Mouse (Mus musculus) liver, embryonic 16.5 days (tissue): ENCODE data around the gene Cgn. TPM values are rescaled to one million over a fixed set of nuclear protein-coding genes. Genes with fewer than 3 reads are reported as not detected.

Experiments used
- ATAC-seq: fragments of 200-750 bp; cut with Nextera tagmentation; 2 replicates; pipeline ENCODE4 v1.8.0; 2017; ENCODE audit warnings: low read depth, mild to moderate bottlenecking, moderate number of reproducible peaks, moderate library complexity
- H3K27ac ChIP-seq: fragments of 300-500 bp; sonication (generic); 2 replicates; pipeline ENCODE4 v1.5.1; 2014; ENCODE audit warnings: mild to moderate bottlenecking, low read length
- H3K27me3 ChIP-seq: fragments of 300-500 bp; sonication (generic); 2 replicates; pipeline ENCODE4 v1.6.1; 2014; ENCODE audit warnings: low read depth, low read length, mixed read lengths; ENCODE audit not compliant: control insufficient read depth, insufficient read depth
- H3K36me3 ChIP-seq: fragments of 300-500 bp; sonication (generic); 2 replicates; pipeline ENCODE4 v1.6.1; 2014; ENCODE audit warnings: mild to moderate bottlenecking; ENCODE audit not compliant: control insufficient read depth, insufficient read depth
- H3K4me1 ChIP-seq: fragments of 300-500 bp; sonication (generic); 2 replicates; pipeline ENCODE4 v1.6.1; 2014; ENCODE audit warnings: low read depth, low read length, mixed read lengths; ENCODE audit not compliant: control insufficient read depth
- H3K4me2 ChIP-seq: fragments of 300-500 bp; sonication (generic); 2 replicates; pipeline ENCODE4 v1.6.1; 2014; ENCODE audit warnings: low read depth, low read length, mixed read lengths
- H3K4me3 ChIP-seq: fragments of 300-500 bp; sonication (generic); 2 replicates; pipeline ENCODE4 v1.5.1; 2014; ENCODE audit warnings: low read depth, mild to moderate bottlenecking, low read length
- H3K9ac ChIP-seq: fragments of 300-500 bp; sonication (generic); 2 replicates; pipeline ENCODE4 v1.6.1; 2014; ENCODE audit warnings: low read depth, low read length
- H3K9me3 ChIP-seq: fragments of 300-500 bp; sonication (generic); replicated peaks from 2 replicates; pipeline ENCODE4 v1.6.1; 2016; ENCODE audit warnings: low read length; ENCODE audit not compliant: control insufficient read depth
- WGBS: fragments of 180-500 bp; shearing (Covaris S2); extraction: QIAGEN DNeasy Blood & Tissue Kit; methylation state at CpG from one replicate; pipeline ENCODE4 v1.1.7; 2014; ENCODE audit not compliant: insufficient replicate concordance; 5-methylcytosine and 5-hydroxymethylcytosine counted together
- polyA plus RNA-seq: library from polyadenylated mRNA; unstranded; fragments of >200 nt; fragmentation: Nextera tagmentation; extraction: Ambion mirVana; gene quantifications from 2 replicates; pipeline ENCODE4 v1.2.1, GENCODE M21; 2015

The Cgn gene
- polyA plus RNA-seq = 13.0 and 15.6 TPM in 2 replicates

GRCm38 (mm10) chr3:94786367-94786835 is at the start of gene Cgn:
Cgn (minus strand) TSS chr3:94786492.
- peaks cover 26% of the 10 kb centered on the region for H3K27me3 ChIP-seq
- under 1% methylated on average over 32 of the region's 35 CpGs for WGBS
- H3K27ac ChIP-seq = 0 out of 2 replicates have a peak within 1 kb of the TSS, but pooled peaks have one; percentile 25

GRCm38 (mm10) chr3:94835396-94835795 is 49.1 kb upstream of the Cgn start:
- H3K9ac ChIP-seq = no peak overlapping the region
- H3K9me3 ChIP-seq = no peaks in the 10 kb centered on the region
- H3K27ac ChIP-seq = no peak overlapping the region
- no peaks in the 10 kb centered on the region for H3K36me3 ChIP-seq
- WGBS = 62% methylated on average over 3 of the region's 3 CpGs
- peaks cover 14% of the 10 kb centered on the region for H3K4me1 ChIP-seq
- no peak overlapping the region for H3K4me2 ChIP-seq
- H3K4me3 ChIP-seq = no peak overlapping the region
- ATAC-seq = no peak
- no peaks in the 10 kb centered on the region for H3K27me3 ChIP-seq

More at GRCm38 (mm10) chr3:94786367-94786835, at the start of gene Cgn:
- Histone ChIP-seq H3K9ac (peak within 1 kb of the TSS; percentile 60), H3K4me3 (peak within 1 kb of the TSS; percentile 62), H3K36me3 (no peaks in the 10 kb centered on the region), H3K4me1 (peaks cover 6% of the 10 kb centered on the region), H3K9me3 (no peaks in the 10 kb centered on the region), H3K4me2 (peak within 1 kb of the TSS; percentile 81)
- ATAC-seq = peak; percentile 75

DNA sequence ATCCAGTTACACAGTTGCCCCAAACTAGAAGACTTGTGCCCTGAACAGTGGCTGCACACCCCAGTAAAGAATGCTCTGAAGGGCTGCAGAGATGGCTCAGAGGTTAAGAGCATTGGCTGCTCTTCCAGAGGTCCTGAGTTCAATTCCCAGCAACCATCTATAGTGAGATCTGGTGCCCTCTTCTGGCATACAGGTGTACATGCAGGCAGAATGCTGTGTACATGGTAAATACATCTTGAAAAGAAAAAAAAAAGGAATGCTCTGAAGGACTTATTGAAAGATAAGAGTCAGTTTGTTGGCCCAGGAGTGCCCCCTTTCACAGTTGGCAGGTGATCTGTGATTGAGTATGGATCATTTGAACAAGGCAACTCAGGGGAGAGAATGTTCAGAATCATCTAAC is 47.1 kb upstream of the Cgn start:
- Histone ChIP-seq H3K9ac (no peak overlapping the region), H3K4me1 (peaks cover 3% of the 10 kb centered on the region), H3K4me2 (no peak overlapping the region), H3K4me3 (no peak overlapping the region), H3K27me3 (no peaks in the 10 kb centered on the region), H3K27ac (no peak overlapping the region), H3K9me3 (no peaks in the 10 kb centered on the region), H3K36me3 (no peaks in the 10 kb centered on the region)
- no peak for ATAC-seq

DNA sequence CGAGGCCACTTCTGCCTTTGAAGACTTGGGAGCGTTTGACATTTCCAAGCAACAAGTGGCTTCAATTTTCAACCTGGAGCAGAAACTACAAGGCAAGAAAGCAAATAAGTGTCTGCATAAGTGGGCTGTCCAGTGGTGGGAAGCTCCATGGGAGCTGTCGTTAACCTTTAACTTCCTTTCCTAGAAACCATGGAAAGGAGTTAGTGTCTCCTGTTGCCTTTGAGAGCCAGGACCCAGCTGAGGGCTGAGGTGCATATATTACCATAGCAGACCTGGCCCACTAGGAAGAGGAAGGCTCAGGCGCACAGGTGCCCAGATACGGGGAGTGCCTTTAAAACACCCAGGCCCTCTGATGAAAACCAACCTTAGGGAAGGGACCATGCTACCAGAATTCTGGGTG is 46.4 kb upstream of the Cgn start:
- Histone ChIP-seq H3K4me2 (peak overlapping the region; percentile 49; the same call in 1 of the 2 replicates), H3K9ac (no peak overlapping the region)

GRCm38 (mm10) chr3:94832100-94832499 is 45.8 kb upstream of the Cgn start:
- Histone ChIP-seq H3K4me2 (peak overlapping the region; percentile 49), H3K9ac (no peak overlapping the region), H3K4me3 (peak overlapping the region; percentile 23), H3K36me3 (no peaks in the 10 kb centered on the region), H3K9me3 (no peaks in the 10 kb centered on the region), H3K27me3 (no peaks in the 10 kb centered on the region), H3K4me1 (no peaks in the 10 kb centered on the region; the same call in 1 of the 2 replicates), H3K27ac (no peak overlapping the region)
- 9% methylated on average over 9 of the region's 9 CpGs for WGBS
- ATAC-seq = no peak

More for the DNA sequence above, 46.4 kb upstream of the Cgn start:
- Histone ChIP-seq H3K27me3 (no peaks in the 10 kb centered on the region), H3K36me3 (no peaks in the 10 kb centered on the region), H3K9me3 (no peaks in the 10 kb centered on the region), H3K4me1 (no peaks in the 10 kb centered on the region; the same call in 1 of the 2 replicates), H3K27ac (no peak overlapping the region), H3K4me3 (peak overlapping the region; percentile 23)
- 53% methylated on average over 5 of the region's 5 CpGs for WGBS
- ATAC-seq = no peak

GRCm38 (mm10) chr3:94824110-94824509 is 37.8 kb upstream of the Cgn start:
- H3K9ac ChIP-seq = no peak overlapping the region
- no peak for ATAC-seq
- H3K4me2 ChIP-seq = no peak overlapping the region
- no peak overlapping the region for H3K27ac ChIP-seq
- H3K4me1 ChIP-seq = peaks cover 9% of the 10 kb centered on the region
- H3K4me3 ChIP-seq = no peak overlapping the region
- H3K9me3 ChIP-seq = no peaks in the 10 kb centered on the region
- no peaks in the 10 kb centered on the region for H3K36me3 ChIP-seq
- H3K27me3 ChIP-seq = no peaks in the 10 kb centered on the region
- WGBS = 60% methylated on average over 3 of the region's 3 CpGs

- 70% methylated on average over 4 of the region's 4 CpGs for WGBS
- ATAC-seq = no peak
- H3K4me1 ChIP-seq = peaks cover 9% of the 10 kb centered on the region
- H3K4me2 ChIP-seq = peak overlapping the region; percentile 79; the same call in 1 of the 2 replicates
- H3K27ac ChIP-seq = no peak overlapping the region
- no peak overlapping the region; the same call in 1 of the 2 replicates for H3K4me3 ChIP-seq
- H3K9me3 ChIP-seq = no peaks in the 10 kb centered on the region
- no peaks in the 10 kb centered on the region for H3K27me3 ChIP-seq
- no peak overlapping the region for H3K9ac ChIP-seq
- no peaks in the 10 kb centered on the region for H3K36me3 ChIP-seq
These were observed 35.8 kb upstream of the Cgn start for GRCm38 (mm10) chr3:94822082-94822481.

DNA sequence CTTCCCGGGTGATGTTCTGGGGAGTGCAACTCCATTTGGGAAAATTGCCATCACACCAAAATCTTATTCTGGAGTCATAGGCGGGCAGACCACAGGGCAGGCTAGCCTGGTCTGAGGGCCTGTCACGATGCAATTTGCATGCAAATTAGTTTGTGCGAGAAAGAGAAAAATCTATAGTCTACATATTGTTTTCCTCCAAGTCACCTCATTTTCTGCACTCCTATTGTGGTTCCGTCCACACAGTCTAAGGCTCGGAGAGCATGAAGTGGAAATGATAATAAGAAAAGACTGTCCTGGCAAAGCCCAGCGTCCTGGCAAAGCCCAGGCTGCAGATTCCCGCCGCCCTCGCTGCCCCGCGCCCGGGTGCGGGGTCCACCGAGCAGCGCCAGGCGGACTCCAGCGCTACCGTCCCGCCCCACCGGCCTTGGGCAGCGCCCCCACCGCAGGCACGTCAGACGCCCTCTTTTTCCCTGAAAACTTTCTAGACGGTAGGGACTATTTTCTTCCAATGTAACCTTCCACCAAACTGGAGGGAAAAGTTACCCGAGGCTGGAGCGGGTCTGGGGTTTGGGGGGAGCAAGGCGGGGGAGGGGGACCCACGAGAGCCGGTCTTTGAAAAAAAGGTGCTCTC is 34.8 kb upstream of the Cgn start:
- WGBS = 3% methylated on average over 31 of the region's 31 CpGs
- peaks cover 9% of the 10 kb centered on the region for H3K4me1 ChIP-seq
- no peaks in the 10 kb centered on the region for H3K27me3 ChIP-seq
- H3K9me3 ChIP-seq = no peaks in the 10 kb centered on the region
- H3K36me3 ChIP-seq = no peaks in the 10 kb centered on the region
- peak overlapping the region; percentile 79 for H3K4me2 ChIP-seq
- ATAC-seq = peak; percentile 21; the same call in 1 of the 2 replicates
- H3K4me3 ChIP-seq = peak overlapping the region; percentile 68
- H3K9ac ChIP-seq = peak overlapping the region; percentile 73
- 0 out of 2 replicates have a peak overlapping the region, but pooled peaks have one; percentile 33 for H3K27ac ChIP-seq
